Comparison of ENCODE assay signal across 8 mouse cellular contexts in the genomic region with DNA sequence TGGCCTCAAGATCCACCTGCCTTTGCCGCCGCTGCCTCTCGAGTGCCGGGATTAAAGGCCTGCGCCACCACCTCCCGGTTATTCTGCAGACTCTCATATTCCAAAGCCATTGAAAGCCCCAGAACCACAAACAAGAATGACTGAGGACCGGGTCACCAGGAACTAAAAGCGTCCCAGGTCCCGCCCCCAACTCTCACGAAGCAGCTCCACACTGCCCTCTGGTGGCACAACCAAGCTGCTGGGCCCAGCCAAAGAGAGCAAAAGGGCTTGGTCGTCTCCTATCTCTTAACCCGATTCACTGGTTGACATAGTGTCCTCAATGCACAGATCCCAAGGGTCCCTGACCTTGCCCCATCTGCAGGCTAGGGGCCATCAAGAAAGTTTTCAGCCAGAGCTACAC. TPM values are rescaled to one million over a fixed set of nuclear protein-coding genes. Genes with fewer than 3 reads are reported as not detected.
A peak's percentile ranks its signal among the peaks of the same experiment; 100 is the strongest.
DNase-seq lines count a peak whose midpoint lies in the region; ATAC-seq lines count a peak whose summit lies in the region.

No protein-coding gene starts in this region.

- peaks cover 15% of the 10 kb centered on the region; the same call in 1 of the 2 replicates for H3K4me1 ChIP-seq in intestine, embryonic 14.5 days (replicated peaks; ENCODE audit: control insufficient read depth, insufficient read depth, low read length)

- peak overlapping the region; percentile 20 for H3K4me3 ChIP-seq in intestine, embryonic 14.5 days (ENCODE audit: low read depth, low read length)

- peak; percentile 92 to 97 for DNase-seq in adrenal gland, adult (ENCODE audit: inconsistent age in 2 of 2, low spot score in 1 of 2)
- DNase-seq in embryo, embryonic 10 days (ENCODE audit: low spot score), result peak; percentile 92
- DNase-seq in gastrocnemius, postnatal 36 days, result peak; percentile 88 to 89
- peak; percentile 96 for DNase-seq in intestine, embryonic 14.5 days (ENCODE audit: low spot score)
- peak; percentile 77 to 82 for DNase-seq in left cerebral cortex, postnatal 14 days (ENCODE audit: low spot score in 2 of 2)
- DNase-seq in right cerebral cortex, adult 2 months (ENCODE audit: low spot score in 2 of 2), result peak; percentile 85 to 88
- DNase-seq in urinary bladder, postnatal 10 days (ENCODE audit: low spot score), result peak; percentile 79

- H3K27ac ChIP-seq in intestine, embryonic 14.5 days (ENCODE audit: low read depth), result no peak overlapping the region

- peak overlapping the region; percentile 56 for H3K4me2 ChIP-seq in intestine, embryonic 14.5 days (ENCODE audit: low read length)

- H3K9me3 ChIP-seq in intestine, embryonic 14.5 days (ENCODE audit: control insufficient read depth, low read length), result no peaks in the 10 kb centered on the region

- no peaks in the 10 kb centered on the region for H3K36me3 ChIP-seq in intestine, embryonic 14.5 days (ENCODE audit: control insufficient read depth, insufficient read depth, low read length)

- peaks cover 54% of the 10 kb centered on the region for H3K27me3 ChIP-seq in intestine, embryonic 14.5 days (replicated peaks; ENCODE audit: control insufficient read depth, insufficient read depth, low read length)

- intact Hi-C loops in gastrocnemius, postnatal 36 days (cut with DNase I), result loop anchor here (1.0 kb wide), 1 partner anchor 15 kb away; no protein-coding TSS in a partner anchor
- intact Hi-C loops in left cerebral cortex, postnatal 14 days (cut with DNase I), result no loop called here

- ATAC-seq in intestine, embryonic 14.5 days (replicated peaks; ENCODE audit: low FRiP score, low TSS enrichment, low read depth), result no peak; the same call in 1 of the 2 replicates
- ATAC-seq in megakaryocyte progenitor cell, adult 5-6 weeks (replicated peaks; ENCODE audit: poor library complexity), result peak; percentile 85

- no peak overlapping the region for H3K9ac ChIP-seq in intestine, embryonic 14.5 days (ENCODE audit: low read length)

- WGBS in intestine, embryonic 14.5 days, result under 1% methylated on average over 12 of the region's 12 CpGs

RNA-seq across cellular contexts. Expression of a gene that starts 3.9 kb away (rescaled TPM):
- under 1 TPM; 0.56 to 0.81 TPM for total RNA-seq in gastrocnemius, postnatal 36 days (2021)
- polyA plus RNA-seq in intestine, embryonic 14.5 days (2014; fragmentation: Nextera tagmentation; extraction: Ambion mirVana), result 1.1 and 2.4 TPM in 2 replicates
- 100 to 1,000 TPM; 150 to 170 TPM for total RNA-seq in left cerebral cortex, postnatal 14 days (2021)
- total RNA-seq in megakaryocyte progenitor cell, adult 5-6 weeks (2015), result not detected in 2 replicates
- total RNA-seq in megakaryocyte progenitor cell, adult 5-6 weeks (2017), result not detected in 2 replicates

RNA-seq across cellular contexts. Expression of a gene that starts 14.5 kb away (rescaled TPM):
- total RNA-seq in gastrocnemius, postnatal 36 days (2021), result 1 to 10 TPM in 1 of 2 experiments, under 1 TPM in 1; 0.59 to 1.0 TPM
- polyA plus RNA-seq in intestine, embryonic 14.5 days (2014; fragmentation: Nextera tagmentation; extraction: Ambion mirVana), result 0.23 and 0.38 TPM in 2 replicates
- not detected for total RNA-seq in left cerebral cortex, postnatal 14 days (2021)
- total RNA-seq in megakaryocyte progenitor cell, adult 5-6 weeks (2015), result 0.15 TPM in 1 of 2 replicates, not detected in the other
- not detected in 2 replicates for total RNA-seq in megakaryocyte progenitor cell, adult 5-6 weeks (2017)

RNA-seq across cellular contexts. Expression of a gene that starts 24.3 kb away (rescaled TPM):
- not detected for total RNA-seq in gastrocnemius, postnatal 36 days (2021)
- 32.9 and 34.5 TPM in 2 replicates for polyA plus RNA-seq in intestine, embryonic 14.5 days (2014; fragmentation: Nextera tagmentation; extraction: Ambion mirVana)
- total RNA-seq in left cerebral cortex, postnatal 14 days (2021), result not detected
- not detected in 2 replicates for total RNA-seq in megakaryocyte progenitor cell, adult 5-6 weeks (2015)
- total RNA-seq in megakaryocyte progenitor cell, adult 5-6 weeks (2017), result not detected in 2 replicates

RNA-seq across cellular contexts. Expression of a gene that starts 51.4 kb away (rescaled TPM):
- 10 to 100 TPM; 41.2 to 45.4 TPM for total RNA-seq in gastrocnemius, postnatal 36 days (2021)
- polyA plus RNA-seq in intestine, embryonic 14.5 days (2014; fragmentation: Nextera tagmentation; extraction: Ambion mirVana), result 231 and 236 TPM in 2 replicates
- 100 to 1,000 TPM; 102 TPM for total RNA-seq in left cerebral cortex, postnatal 14 days (2021)
- 181 and 191 TPM in 2 replicates for total RNA-seq in megakaryocyte progenitor cell, adult 5-6 weeks (2015)
- 289 and 309 TPM in 2 replicates for total RNA-seq in megakaryocyte progenitor cell, adult 5-6 weeks (2017)

RNA-seq across cellular contexts. Expression of a gene that starts 58.7 kb away (rescaled TPM):
- total RNA-seq in gastrocnemius, postnatal 36 days (2021), result not detected
- 3.2 and 5.4 TPM in 2 replicates for polyA plus RNA-seq in intestine, embryonic 14.5 days (2014; fragmentation: Nextera tagmentation; extraction: Ambion mirVana)
- not detected for total RNA-seq in left cerebral cortex, postnatal 14 days (2021)
- 2.9 and 3.1 TPM in 2 replicates for total RNA-seq in megakaryocyte progenitor cell, adult 5-6 weeks (2015)
- 0.54 and 2.7 TPM in 2 replicates for total RNA-seq in megakaryocyte progenitor cell, adult 5-6 weeks (2017)

Comparison
In these comparisons a context has a peak if more than half of its experiments do, and no peak if none do; other contexts are left out.
1. RNA of a gene that starts 3.9 kb away (total RNA-seq): 150 to 170 TPM in left cerebral cortex, postnatal 14 days; 0.56 to 0.81 TPM in gastrocnemius, postnatal 36 days and not detected in megakaryocyte progenitor cell, adult 5-6 weeks; every median in the first group is over 10 times any median in the second.
2. Peak in every context shown above with its lines, with median percentiles within 50 percentile points of each other: DNase-seq.